Mouse (Mus musculus) limb, embryonic 11.5 days (tissue): ENCODE results near the gene Fbxo48. TPM values are rescaled to one million over a fixed set of nuclear protein-coding genes. Genes with fewer than 3 reads are reported as not detected.
A peak's percentile ranks its signal among the peaks of the same experiment; 100 is the strongest.

ENCODE experiments used
- ATAC-seq: fragments of 200-750 bp; cut with Nextera tagmentation; 2 replicates; pipeline ENCODE4 v1.8.0; 2017; ENCODE audit warnings: low read depth; ENCODE audit not compliant: insufficient number of reproducible peaks, low FRiP score, low TSS enrichment
- DNase-seq: peaks from one replicate; pipeline ENCODE4 v3.0.0-alpha.2; 2015; ENCODE audit warnings: low spot score
- H3K27ac ChIP-seq: fragments of 300-500 bp; sonication (generic); replicated peaks from 2 replicates; pipeline ENCODE4 v1.5.1; 2014; ENCODE audit warnings: low read depth, mild to moderate bottlenecking, low read length
- H3K27me3 ChIP-seq: fragments of 300-500 bp; sonication (generic); 2 replicates; pipeline ENCODE4 v1.6.1; 2014; ENCODE audit warnings: mild to moderate bottlenecking, low read length, mixed read lengths; ENCODE audit not compliant: control insufficient read depth, insufficient read depth
- H3K36me3 ChIP-seq: fragments of 300-500 bp; sonication (generic); 2 replicates; pipeline ENCODE4 v1.6.1; 2014; ENCODE audit warnings: mild to moderate bottlenecking, low read length, moderate library complexity, mixed read lengths; ENCODE audit not compliant: control insufficient read depth, insufficient read depth
- H3K4me1 ChIP-seq: fragments of 300-500 bp; sonication (generic); 2 replicates; pipeline ENCODE4 v1.6.1; 2014; ENCODE audit warnings: low read length, mixed read lengths; ENCODE audit not compliant: control insufficient read depth, insufficient read depth
- H3K4me2 ChIP-seq: fragments of 300-500 bp; sonication (generic); 2 replicates; pipeline ENCODE4 v1.6.1; 2014; ENCODE audit warnings: low read depth, mild to moderate bottlenecking, moderate library complexity; ENCODE audit not compliant: severe bottlenecking
- H3K4me3 ChIP-seq: fragments of 300-500 bp; sonication (generic); 2 replicates; pipeline ENCODE4 v1.5.1; 2014; ENCODE audit warnings: low read depth, low read length
- H3K9ac ChIP-seq: fragments of 300-500 bp; sonication (generic); 2 replicates; pipeline ENCODE4 v1.6.1; 2014; ENCODE audit warnings: mild to moderate bottlenecking, low read length
- H3K9me3 ChIP-seq: fragments of 300-500 bp; sonication (generic); 2 replicates; pipeline ENCODE4 v1.6.1; 2016; ENCODE audit warnings: low read length; ENCODE audit not compliant: control insufficient read depth
- WGBS: fragments of 180-500 bp; shearing (Covaris S2); extraction: QIAGEN DNeasy Blood & Tissue Kit; methylation state at CpG from one replicate; pipeline ENCODE4 v1.1.7; 2014; 5-methylcytosine and 5-hydroxymethylcytosine counted together
- polyA plus RNA-seq: library from polyadenylated mRNA; unstranded; fragments of >200 nt; fragmentation: Nextera tagmentation; extraction: Ambion mirVana; gene quantifications from 2 replicates; pipeline ENCODE4 v1.2.1, GENCODE M21; 2014

Fbxo48 gene
- 1.5 and 1.8 TPM in 2 replicates for polyA plus RNA-seq

DNA sequence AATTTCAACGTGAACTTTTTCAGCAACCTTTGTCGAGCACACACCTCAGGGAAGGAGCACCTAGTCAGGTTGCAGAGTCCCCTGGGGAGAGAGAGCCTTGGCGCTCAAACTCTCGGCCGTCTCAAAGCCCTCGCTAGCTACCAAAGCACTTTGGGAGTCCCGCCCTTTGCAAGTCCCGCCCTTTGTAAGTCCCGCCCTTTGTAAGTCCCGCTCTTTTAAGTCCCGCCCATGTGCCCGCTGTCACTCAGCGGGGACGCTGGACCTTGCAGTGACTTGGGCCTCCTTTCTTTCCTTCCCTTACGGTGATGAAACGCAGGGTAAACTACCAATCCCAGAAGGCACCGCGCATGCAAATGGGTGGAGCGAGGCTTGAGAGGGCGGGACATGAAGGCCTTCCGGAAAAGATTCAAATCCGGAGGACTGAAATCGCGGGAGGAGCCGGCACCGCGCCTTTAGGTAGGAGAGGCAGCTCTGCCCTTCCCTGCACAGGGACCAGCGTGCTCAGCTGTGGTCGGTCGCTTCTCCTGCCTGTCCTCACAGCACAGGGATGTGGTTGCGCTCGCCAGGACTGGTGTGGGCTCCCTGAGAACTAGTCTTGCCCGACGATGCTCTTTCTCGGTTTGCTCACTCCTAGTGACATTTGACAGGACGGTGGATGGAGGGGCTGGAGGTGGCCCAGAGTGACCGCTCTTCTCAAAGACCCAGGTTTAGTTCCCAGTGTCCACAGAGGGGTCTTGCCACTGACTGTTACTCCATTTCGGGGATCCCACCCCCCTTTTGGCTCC lies at the start of gene Fbxo48:
TSS of gene Fbxo48 (plus strand) at position 400 of the 785 bp plus-strand sequence.
- Histone ChIP-seq H3K36me3 (no peaks in the 10 kb centered on the region), H3K4me3 (peak within 1 kb of the TSS; percentile 60), H3K9me3 (no peaks in the 10 kb centered on the region), H3K27ac (no peak within 1 kb of the TSS; the same call in 1 of the 2 replicates), H3K27me3 (no peaks in the 10 kb centered on the region), H3K9ac (peak within 1 kb of the TSS; percentile 72), H3K4me2 (peak within 1 kb of the TSS; percentile 72), H3K4me1 (no peaks in the 10 kb centered on the region)
- under 1% methylated on average over 38 of the region's 38 CpGs for WGBS
- DNase-seq (peak; percentile 96), ATAC-seq (peak; percentile 100)

GRCm38 (mm10) chr11:16904302-16905011 lies 46.7 kb upstream of the Fbxo48 start:
- Histone ChIP-seq H3K4me1 (no peaks in the 10 kb centered on the region), H3K27ac (no peak overlapping the region), H3K4me2 (no peak overlapping the region), H3K9me3 (no peaks in the 10 kb centered on the region), H3K36me3 (no peaks in the 10 kb centered on the region), H3K9ac (no peak overlapping the region), H3K27me3 (no peaks in the 10 kb centered on the region), H3K4me3 (no peak overlapping the region)
- no peak for DNase-seq
- WGBS, result 74% methylated on average over 8 of the region's 8 CpGs
- no peak for ATAC-seq

GRCm38 (mm10) chr11:16905012-16905332 lies 46.2 kb upstream of the Fbxo48 start:
- Histone ChIP-seq H3K4me1 (no peaks in the 10 kb centered on the region), H3K9me3 (no peaks in the 10 kb centered on the region), H3K36me3 (no peaks in the 10 kb centered on the region), H3K9ac (no peak overlapping the region), H3K4me3 (no peak overlapping the region), H3K27me3 (no peaks in the 10 kb centered on the region), H3K4me2 (no peak overlapping the region), H3K27ac (no peak overlapping the region)
- 47% methylated on average over 3 of the region's 3 CpGs for WGBS
- DNase-seq, result no peak
- ATAC-seq, result no peak

GRCm38 (mm10) chr11:16906530-16906929 lies 44.6 kb upstream of the Fbxo48 start:
- H3K36me3 ChIP-seq, result no peaks in the 10 kb centered on the region
- H3K9me3 ChIP-seq, result no peaks in the 10 kb centered on the region
- DNase-seq (no peak), ATAC-seq (no peak)
- H3K9ac ChIP-seq, result no peak overlapping the region
- H3K4me3 ChIP-seq, result no peak overlapping the region
- H3K27ac ChIP-seq, result no peak overlapping the region
- 95% methylated on average over 2 of the region's 2 CpGs for WGBS
- no peaks in the 10 kb centered on the region for H3K27me3 ChIP-seq
- no peaks in the 10 kb centered on the region for H3K4me1 ChIP-seq
- H3K4me2 ChIP-seq, result no peak overlapping the region

DNA sequence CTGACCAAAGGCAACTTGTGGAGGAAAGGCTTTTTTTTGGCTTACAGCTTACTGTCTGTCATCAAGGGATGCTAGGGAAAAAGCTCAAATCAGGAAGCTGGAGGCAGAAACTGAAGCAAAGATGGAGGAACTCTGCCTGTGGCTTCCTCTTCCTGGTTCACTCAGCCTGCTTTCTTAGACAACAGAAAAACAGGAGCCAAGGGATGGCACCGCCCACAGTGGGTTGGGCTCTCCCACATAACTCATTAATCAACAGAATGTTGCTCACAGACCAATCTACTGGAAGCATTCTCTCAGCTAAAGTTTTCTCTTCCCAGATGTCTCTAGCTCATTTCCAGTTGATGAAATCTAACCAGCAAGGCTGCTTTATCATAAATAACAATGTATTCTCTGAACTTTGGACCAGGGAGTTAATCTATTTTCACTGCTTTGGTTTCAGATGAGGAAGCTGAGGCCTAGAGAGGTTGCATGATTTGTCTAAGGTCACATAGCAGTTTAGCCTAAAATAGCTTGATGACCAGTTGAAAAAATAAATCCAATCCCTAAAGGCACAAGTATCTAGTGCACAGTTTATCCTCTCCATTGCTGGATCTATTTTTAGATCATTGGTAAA lies 43.6 kb upstream of the Fbxo48 start:
- WGBS, result 82% methylated on average over 1 of the region's 1 CpGs
- Histone ChIP-seq H3K9ac (no peak overlapping the region), H3K27ac (no peak overlapping the region), H3K4me1 (no peaks in the 10 kb centered on the region), H3K27me3 (no peaks in the 10 kb centered on the region), H3K36me3 (no peaks in the 10 kb centered on the region), H3K9me3 (no peaks in the 10 kb centered on the region), H3K4me2 (no peak overlapping the region), H3K4me3 (no peak overlapping the region)
- no peak for DNase-seq
- no peak for ATAC-seq

- Histone ChIP-seq H3K9ac (no peak overlapping the region), H3K27me3 (no peaks in the 10 kb centered on the region), H3K4me1 (no peaks in the 10 kb centered on the region), H3K4me3 (no peak overlapping the region), H3K27ac (no peak overlapping the region), H3K36me3 (no peaks in the 10 kb centered on the region), H3K4me2 (no peak overlapping the region), H3K9me3 (no peaks in the 10 kb centered on the region)
- 71% methylated on average over 3 of the region's 3 CpGs for WGBS
- DNase-seq (no peak), ATAC-seq (no peak)
These were observed 36.4 kb upstream of the Fbxo48 start for GRCm38 (mm10) chr11:16914756-16915155.

DNA sequence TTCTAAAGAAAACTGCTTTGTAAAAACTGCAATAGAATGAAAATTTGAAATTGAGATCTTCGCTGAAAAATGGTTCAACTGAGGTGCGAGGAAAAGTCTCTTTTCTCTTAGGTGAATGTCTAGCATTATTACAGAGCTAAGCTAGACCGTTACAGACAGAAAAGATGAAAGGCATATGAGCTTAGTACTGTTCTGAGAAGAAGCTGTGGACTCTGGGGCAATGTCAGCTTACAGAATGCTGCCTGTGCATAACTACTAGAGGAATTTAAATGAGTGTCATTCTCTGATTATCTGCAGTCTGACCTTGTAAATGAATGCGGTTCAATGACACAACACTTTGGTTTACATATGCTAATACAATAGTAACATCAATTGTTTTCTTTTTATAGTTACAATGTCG lies 35.3 kb upstream of the Fbxo48 start:
- H3K36me3 ChIP-seq, result no peaks in the 10 kb centered on the region
- ATAC-seq, result no peak
- 82% methylated on average over 5 of the region's 5 CpGs for WGBS

DNA sequence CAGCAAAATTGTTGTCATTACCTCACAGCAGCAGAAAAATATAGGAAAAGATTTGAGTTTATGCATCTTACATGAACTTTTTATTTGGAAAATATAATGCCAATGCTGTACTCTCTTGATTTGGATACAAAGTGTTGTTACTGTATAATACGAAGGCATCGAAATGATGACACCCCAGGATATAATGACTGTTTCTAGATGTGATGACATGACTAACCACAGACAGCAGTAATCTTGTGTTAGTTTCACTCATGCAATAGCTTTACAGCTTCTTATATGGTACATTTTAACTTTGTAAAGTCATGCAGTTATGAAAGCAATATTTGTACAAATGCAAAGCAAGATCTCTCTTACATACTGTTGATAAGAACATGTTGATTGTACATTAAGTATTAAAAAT lies 33.7 kb upstream of the Fbxo48 start:
- Histone ChIP-seq H3K4me2 (no peak overlapping the region), H3K4me1 (no peaks in the 10 kb centered on the region), H3K9ac (no peak overlapping the region), H3K36me3 (no peaks in the 10 kb centered on the region), H3K4me3 (no peak overlapping the region), H3K9me3 (no peaks in the 10 kb centered on the region), H3K27me3 (no peaks in the 10 kb centered on the region), H3K27ac (no peak overlapping the region)
- DNase-seq (no peak), ATAC-seq (no peak)
- 96% methylated on average over 2 of the region's 2 CpGs for WGBS

More for the DNA sequence above, 35.3 kb upstream of the Fbxo48 start:
- Histone ChIP-seq H3K4me1 (no peaks in the 10 kb centered on the region), H3K9me3 (no peaks in the 10 kb centered on the region), H3K4me2 (no peak overlapping the region), H3K27me3 (no peaks in the 10 kb centered on the region), H3K27ac (no peak overlapping the region), H3K9ac (no peak overlapping the region), H3K4me3 (no peak overlapping the region)
- DNase-seq, result no peak
